Mouse (Mus musculus) kidney, adult 2 months (tissue): ENCODE measurements around the gene Ss18l2. TPM values are rescaled to one million over a fixed set of nuclear protein-coding genes. Genes with fewer than 3 reads are reported as not detected.

Experiments
- DNase-seq: peaks from one replicate; pipeline ENCODE4 v3.0.0; 2021
- H3K27ac ChIP-seq: fragments of 200-500 bp; 2 replicates; pipeline ENCODE4 v1.5.1; 2012; ENCODE audit warnings: low read depth, low read length, control low read depth, inconsistent platforms; ENCODE audit not compliant: insufficient read depth
- H3K27me3 ChIP-seq: fragments of 200-500 bp; replicated peaks from 2 replicates; pipeline ENCODE4 v1.6.1; 2012; ENCODE audit warnings: mild to moderate bottlenecking, moderate library complexity, low read length, inconsistent platforms; ENCODE audit not compliant: control insufficient read depth, insufficient read depth
- H3K36me3 ChIP-seq: fragments of 200-500 bp; 2 replicates; pipeline ENCODE4 v1.6.1; 2012; ENCODE audit warnings: mild to moderate bottlenecking, moderate library complexity, low read length, inconsistent platforms; ENCODE audit not compliant: control insufficient read depth, insufficient read depth
- H3K4me1 ChIP-seq: fragments of 200-500 bp; 2 replicates; pipeline ENCODE4 v1.6.1; 2011; ENCODE audit warnings: low read length; ENCODE audit not compliant: control insufficient read depth, insufficient read depth
- H3K4me3 ChIP-seq: fragments of 200-500 bp; 2 replicates; pipeline ENCODE4 v1.5.1; 2011; ENCODE audit warnings: mild to moderate bottlenecking, low read depth, low read length, control low read depth; ENCODE audit not compliant: insufficient read depth
- CTCF ChIP-seq: fragments of 200-500 bp; conservative IDR thresholded peaks from 2 replicates; pipeline ENCODE4 v1.5.1; 2011; ENCODE audit warnings: low read depth, mild to moderate bottlenecking, control low read depth, low read length, moderate library complexity, mixed read lengths; ENCODE audit not compliant: insufficient read depth, insufficient read length
- POLR2A ChIP-seq: fragments of 200-500 bp; IDR thresholded peaks from one replicate; pipeline ENCODE4 v1.6.1; 2011; ENCODE audit warnings: low read depth, low read length, control low read depth
- WGBS: fragments of 180-500 bp; shearing (Covaris S2); methylation state at CpG from one replicate; pipeline ENCODE4 v1.1.7; 2018; 5-methylcytosine and 5-hydroxymethylcytosine counted together
- polyA plus RNA-seq: library from polyadenylated mRNA; depleted of rRNA; stranded (reverse); fragments of >200 nt; gene quantifications from 2 replicates; pipeline ENCODE4 v1.2.3, GENCODE M21; 2012

The Ss18l2 gene
- polyA plus RNA-seq, 1 experiment: 61.5 TPM

DNA sequence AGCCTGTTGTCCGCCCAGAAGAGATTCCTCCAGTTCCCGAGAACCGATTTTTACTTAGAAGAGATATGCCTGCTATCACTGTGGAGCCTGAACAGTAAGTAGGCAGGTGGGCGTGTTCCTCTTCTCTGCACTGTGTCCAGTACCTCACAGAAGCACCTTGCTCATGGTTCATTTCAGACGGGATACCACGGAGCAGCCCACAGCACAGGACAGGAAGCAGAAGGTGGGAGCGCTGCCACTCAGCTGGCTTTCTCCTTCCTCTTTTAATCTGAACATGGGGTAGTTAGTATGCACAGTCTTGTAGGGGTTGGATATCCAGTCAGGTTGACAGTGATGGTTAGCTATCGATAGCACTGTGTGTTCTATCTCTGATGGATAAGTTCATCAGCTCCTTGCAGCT lies 33.9 kb downstream of the Ss18l2 start:
- no peak for DNase-seq
- 88% methylated on average over 8 of the region's 8 CpGs for WGBS
- Histone ChIP-seq H3K36me3 (peaks cover 18% of the 10 kb centered on the region), H3K4me3 (no peak overlapping the region), H3K4me1 (no peaks in the 10 kb centered on the region), H3K27me3 (no peaks in the 10 kb centered on the region), H3K27ac (no peak overlapping the region)
- TF ChIP-seq POLR2A: no peak
- no peak for TF ChIP-seq CTCF

DNA sequence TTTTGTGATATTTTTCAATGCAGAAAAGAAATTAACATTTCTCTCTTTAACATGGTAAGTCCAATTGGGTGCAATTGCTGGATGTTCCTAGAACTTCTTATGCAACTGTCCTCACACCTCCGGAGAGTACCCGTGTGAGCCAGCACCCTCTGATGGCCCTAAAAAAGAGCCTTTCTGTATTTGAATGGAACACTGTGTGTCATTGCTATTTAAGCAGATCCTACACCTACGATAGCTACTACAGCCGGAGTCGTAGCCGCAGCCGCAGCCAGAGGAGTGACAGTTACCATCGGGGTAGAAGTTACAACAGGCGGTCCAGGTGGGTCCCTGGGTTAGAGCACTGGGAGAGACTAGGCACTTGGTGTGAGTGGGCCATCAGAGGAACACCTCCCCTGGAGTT lies 42.6 kb downstream of the Ss18l2 start:
- peaks cover 12% of the 10 kb centered on the region for H3K36me3 ChIP-seq
- no peak for TF ChIP-seq POLR2A
- TF ChIP-seq CTCF: no peak
- H3K27me3 ChIP-seq: no peaks in the 10 kb centered on the region
- WGBS: 94% methylated on average over 9 of the region's 9 CpGs
- H3K27ac ChIP-seq: no peak overlapping the region
- H3K4me3 ChIP-seq: no peak overlapping the region
- H3K4me1 ChIP-seq: no peaks in the 10 kb centered on the region
- no peak for DNase-seq

DNA sequence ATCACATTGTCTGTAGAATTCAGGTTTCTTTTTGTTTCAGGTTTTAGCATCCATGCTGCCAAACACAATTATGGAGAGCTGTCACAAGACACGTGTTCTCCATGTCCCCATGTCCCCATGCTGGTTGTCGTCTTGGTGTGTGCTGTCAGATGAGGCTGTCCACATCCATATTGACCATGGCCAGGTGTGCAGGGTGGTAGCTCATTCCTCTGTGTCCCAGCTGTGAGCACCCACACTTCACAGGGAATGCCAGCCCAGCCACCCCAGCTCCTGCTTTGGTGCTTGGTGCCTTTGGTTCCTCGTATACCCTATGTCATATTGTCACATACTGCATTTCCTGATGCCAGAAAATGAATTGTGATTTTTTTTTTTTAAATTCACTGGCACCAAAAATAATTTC lies 44.5 kb downstream of the Ss18l2 start:
- Histone ChIP-seq H3K27ac (no peak overlapping the region), H3K36me3 (peaks cover 6% of the 10 kb centered on the region), H3K4me1 (peaks cover 7% of the 10 kb centered on the region), H3K27me3 (no peaks in the 10 kb centered on the region), H3K4me3 (no peak overlapping the region)
- no peak for TF ChIP-seq CTCF
- TF ChIP-seq POLR2A: no peak
- 88% methylated on average over 3 of the region's 3 CpGs for WGBS
- no peak for DNase-seq

DNA sequence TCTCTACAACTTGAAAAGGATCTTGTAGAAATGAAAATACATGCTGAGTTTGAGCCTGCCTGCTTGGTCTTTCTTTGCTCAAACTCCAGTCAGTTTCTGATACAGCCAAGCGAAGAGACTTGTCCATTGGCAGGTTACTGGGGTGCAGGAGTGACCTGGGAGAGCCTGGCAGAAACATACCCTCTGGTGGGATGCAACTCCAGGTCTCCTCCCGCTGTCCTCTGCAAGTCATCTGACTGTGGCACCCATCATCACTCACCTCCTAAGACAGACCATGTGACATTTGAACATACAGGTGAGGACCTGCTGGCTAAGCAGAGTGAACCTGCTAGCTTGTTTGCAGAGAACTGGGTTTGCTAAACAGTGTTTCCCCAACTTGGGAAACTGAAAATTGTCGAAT lies 46.7 kb downstream of the Ss18l2 start:
- H3K27me3 ChIP-seq: no peaks in the 10 kb centered on the region
- 85% methylated on average over 3 of the region's 3 CpGs for WGBS
- peaks cover 6% of the 10 kb centered on the region for H3K36me3 ChIP-seq
- no peak for DNase-seq
- H3K27ac ChIP-seq: no peak overlapping the region
- TF ChIP-seq POLR2A (no peak), CTCF (no peak)
- no peak overlapping the region for H3K4me3 ChIP-seq
- H3K4me1 ChIP-seq: peaks cover 7% of the 10 kb centered on the region

DNA sequence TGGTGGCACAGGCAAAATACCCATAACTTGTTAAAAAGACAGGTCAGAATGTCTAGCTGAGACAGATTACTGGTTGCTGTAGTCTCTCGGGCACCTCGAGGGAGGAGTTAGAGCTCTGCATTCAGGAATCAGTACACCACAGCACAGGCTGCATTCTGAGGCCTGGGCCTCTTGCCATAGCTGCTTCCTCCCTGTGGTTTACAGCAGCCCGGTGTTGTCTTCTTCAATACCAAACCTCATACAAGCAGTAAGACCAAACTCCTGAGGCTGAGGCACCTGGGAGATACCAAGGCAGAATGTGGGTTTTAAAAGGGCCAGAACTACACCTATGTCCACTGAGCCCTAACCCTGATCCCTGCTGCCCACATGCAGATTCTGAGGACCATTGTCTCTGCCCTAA lies 47.3 kb downstream of the Ss18l2 start:
- Histone ChIP-seq H3K36me3 (peaks cover 5% of the 10 kb centered on the region), H3K4me3 (no peak overlapping the region), H3K4me1 (peaks cover 7% of the 10 kb centered on the region), H3K27ac (no peak overlapping the region), H3K27me3 (no peaks in the 10 kb centered on the region)
- whole genome bisulfite sequencing: 45% methylated on average over 3 of the region's 3 CpGs
- TF ChIP-seq CTCF (no peak), POLR2A (no peak)
- peak; percentile 17 for DNase-seq

DNA sequence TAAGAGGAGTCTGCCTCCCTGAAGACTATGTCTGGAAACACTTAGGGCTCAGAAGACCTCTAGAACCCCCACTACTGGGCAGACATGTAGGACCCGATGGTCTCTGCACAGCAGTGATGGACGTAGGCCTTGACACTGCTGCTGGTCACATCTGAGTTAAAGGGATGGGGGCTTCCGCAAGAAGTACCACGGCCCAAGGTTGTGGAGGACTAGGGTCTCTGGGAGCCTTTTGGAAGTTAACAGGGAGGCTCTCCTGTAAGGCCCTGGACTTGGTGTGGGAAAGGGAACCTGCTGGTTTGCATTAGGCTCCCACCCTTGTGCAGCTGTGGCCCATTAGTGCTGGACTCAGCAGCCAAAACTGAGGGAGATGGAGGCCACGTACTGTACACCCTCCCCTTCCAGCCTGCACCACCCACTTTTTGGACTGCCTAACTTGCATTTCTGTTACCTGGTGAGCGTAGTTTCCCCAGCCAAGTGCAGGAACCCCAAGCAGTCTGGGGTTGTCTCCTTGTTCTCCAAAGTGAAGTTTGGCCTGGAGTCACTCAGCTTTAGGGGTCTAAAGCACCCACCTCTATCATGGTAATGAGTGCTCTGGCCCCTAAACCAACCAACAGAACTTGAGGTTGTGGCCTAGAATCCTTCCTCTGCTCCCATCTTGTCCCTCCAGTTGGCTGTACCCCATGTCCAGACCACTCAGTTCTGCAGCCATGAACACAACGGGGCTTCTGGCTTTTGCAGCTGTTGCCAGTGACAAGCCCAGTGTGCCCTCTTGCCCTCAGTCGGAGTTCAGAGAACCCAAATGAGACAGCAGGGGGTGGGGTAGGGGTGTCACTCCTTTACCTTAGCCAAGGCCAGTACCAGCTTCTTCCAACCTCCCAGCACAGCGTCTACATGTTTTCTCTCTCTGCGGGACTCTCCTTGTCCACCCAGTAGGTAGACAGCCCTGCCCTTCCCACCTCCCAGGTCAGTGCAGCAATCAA lies 48.0 kb downstream of the Ss18l2 start:
- Histone ChIP-seq H3K4me1 (peaks cover 7% of the 10 kb centered on the region), H3K27me3 (no peaks in the 10 kb centered on the region), H3K4me3 (no peak overlapping the region), H3K27ac (no peak overlapping the region), H3K36me3 (peaks cover 3% of the 10 kb centered on the region)
- DNase-seq: peak; percentile 19
- TF ChIP-seq POLR2A: no peak
- no peak for TF ChIP-seq CTCF
- WGBS: 53% methylated on average over 10 of the region's 10 CpGs
